Mouse (Mus musculus) hematopoietic multipotent progenitor cell, adult 10-12 weeks (in vitro differentiated cells): Measurements from ENCODE around the gene Gm20830. TPM values are rescaled to one million over a fixed set of nuclear protein-coding genes. Genes with fewer than 3 reads are reported as not detected.

Experiments used
- polyA plus RNA-seq: library from polyadenylated mRNA; stranded (reverse); fragments of >175 nt; gene quantifications from 2 replicates; pipeline ENCODE4 v1.2.3, GENCODE M21; 2012; ENCODE audit warnings: low replicate concordance

The Gm20830 gene
- polyA plus RNA-seq = not detected in 2 replicates

DNA sequence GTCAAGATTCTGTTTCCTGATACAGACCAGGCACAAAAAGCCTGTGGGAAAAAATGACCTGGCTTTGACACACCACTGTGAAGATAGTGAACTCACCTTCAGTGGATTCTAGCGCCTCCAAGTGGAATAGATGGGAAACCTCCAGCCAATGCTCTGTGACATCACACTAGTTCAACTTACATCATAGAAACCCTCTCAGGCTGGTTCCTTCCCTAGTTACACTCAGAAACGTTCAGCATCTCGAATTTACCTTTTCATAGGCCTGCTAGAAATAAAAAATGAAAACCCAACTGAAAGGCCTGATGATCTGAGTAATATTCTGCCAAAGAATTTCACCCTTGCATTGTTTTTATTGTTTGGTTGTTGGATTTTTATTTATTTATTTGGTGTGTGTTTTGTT lies at the start of gene Gm20830:
TSS of gene Gm20830 (minus strand) at position 101 of the 400 bp plus-strand sequence.

Other genes with a start within 250 kb of the Gm20830 start
- not detected in 2 replicates for gene Gm21719, start 235.4 kb downstream of the Gm20830 start, polyA plus RNA-seq